Mouse (Mus musculus): ENCODE data around the gene Gse1. TPM values are rescaled to one million over a fixed set of nuclear protein-coding genes. Genes with fewer than 3 reads are reported as not detected.

Gene Gse1
- total RNA-seq (2021), result 40.1 and 48.8 TPM in 2 replicates
- long read RNA-seq, partial matches to known transcripts, result 0 of 10 reads
- long read RNA-seq, other reads (novel, unspliced or antisense), result 10 of 10 reads

DNA sequence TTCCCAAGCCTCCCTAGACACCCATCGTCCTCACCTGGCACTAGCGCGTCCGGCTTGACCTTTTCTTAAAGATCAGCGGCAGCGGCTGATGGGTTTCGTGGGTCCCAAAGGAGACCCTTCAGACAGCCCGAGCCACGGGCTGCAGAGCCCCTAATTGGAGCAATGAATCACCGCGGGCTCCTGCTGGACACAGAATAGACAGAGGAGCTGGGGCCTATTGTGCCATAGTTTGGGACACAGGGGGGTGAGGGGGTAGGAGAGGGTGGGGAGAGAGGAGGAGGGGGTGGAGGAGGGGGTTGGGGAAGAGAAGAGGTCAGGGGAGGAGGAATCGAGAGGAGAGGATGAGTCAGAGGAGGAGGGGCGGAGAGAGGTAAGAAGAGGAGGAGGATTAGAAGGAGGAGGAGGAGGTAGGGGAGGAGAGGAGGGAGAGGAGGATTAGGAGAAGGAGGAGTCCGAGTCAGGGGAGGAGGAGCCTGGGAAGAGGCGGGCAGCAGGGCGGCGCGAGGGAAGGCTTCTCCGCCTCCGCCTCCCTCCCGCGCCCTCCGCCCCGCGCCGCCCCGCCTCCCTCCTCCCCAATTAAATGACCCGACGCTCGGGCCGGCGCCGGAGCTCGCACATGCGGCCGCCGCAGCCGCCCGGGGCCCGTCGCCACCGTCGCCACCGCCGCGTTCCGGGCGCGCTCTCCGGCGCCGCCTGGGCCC is at the start of gene Gse1:
Gse1 (plus strand) TSS at position 566 of the 701 bp plus-strand sequence.
- DNase-seq, result peak; percentile 92

DNA sequence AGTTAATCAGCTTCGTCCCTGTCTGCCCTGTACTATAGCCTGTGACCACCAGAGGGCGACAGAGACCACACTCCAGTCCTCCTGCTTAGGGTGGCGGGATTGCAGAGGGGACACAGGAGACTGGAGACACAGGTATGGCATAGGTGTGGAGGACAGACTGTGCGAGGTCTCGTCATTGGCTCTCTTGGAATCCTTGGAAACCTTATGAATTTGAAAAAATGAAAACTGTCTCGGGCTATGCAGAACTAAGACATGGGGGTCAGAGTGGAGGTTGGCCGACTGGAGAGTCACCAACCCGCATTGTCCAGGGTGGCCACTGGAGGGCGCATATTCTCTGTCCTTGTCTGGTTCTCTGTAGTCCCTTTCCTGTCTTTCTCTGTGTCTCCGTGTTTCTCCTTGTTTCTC is 49.2 kb upstream of the Gse1 start:
- peak; percentile 91 for DNase-seq

DNA sequence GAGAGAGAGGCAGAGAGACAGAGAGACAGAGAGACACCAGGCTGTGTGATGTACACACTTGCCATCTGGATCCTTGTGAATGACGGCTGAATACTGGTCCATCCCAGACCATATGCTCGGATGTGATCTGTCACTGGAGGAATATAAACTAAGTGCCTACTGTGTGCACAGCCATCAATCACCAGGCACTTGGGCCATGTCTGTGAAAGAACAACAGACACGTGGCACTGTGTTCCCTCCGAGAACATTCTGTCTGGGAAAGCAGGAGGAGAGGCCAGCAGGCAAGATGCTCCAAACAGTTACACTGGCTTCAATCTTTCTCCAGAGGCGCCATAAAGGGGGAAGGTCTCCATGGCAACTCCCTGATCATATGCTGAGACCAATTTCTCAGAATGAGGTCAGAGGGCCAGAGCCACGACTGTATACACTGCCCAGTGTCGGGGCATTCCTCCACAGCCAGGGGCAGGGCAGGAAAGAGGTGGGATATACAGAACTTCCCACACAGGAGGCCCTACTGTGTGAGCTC is 47.7 kb upstream of the Gse1 start:
- no peak for DNase-seq

DNA sequence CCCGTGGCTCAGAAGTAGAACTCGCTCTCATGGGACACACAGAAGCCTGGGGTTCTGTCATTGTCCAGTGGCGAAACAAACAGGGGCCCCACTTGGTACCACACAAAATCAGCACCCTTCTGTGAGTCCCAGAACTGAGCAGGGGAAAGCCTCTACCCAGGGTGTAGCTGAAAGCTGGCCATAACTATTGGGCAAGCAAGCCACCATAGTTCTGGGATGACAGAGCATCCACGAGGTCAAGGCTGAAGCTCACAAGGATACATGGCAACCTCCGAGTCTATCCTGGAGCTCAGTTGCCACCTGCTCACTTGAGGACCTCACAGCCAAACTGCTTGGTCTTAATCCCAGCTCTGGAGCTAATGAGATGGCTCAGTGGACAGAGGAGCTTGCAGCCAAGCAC is 47.0 kb upstream of the Gse1 start:
- no peak for DNase-seq

DNA sequence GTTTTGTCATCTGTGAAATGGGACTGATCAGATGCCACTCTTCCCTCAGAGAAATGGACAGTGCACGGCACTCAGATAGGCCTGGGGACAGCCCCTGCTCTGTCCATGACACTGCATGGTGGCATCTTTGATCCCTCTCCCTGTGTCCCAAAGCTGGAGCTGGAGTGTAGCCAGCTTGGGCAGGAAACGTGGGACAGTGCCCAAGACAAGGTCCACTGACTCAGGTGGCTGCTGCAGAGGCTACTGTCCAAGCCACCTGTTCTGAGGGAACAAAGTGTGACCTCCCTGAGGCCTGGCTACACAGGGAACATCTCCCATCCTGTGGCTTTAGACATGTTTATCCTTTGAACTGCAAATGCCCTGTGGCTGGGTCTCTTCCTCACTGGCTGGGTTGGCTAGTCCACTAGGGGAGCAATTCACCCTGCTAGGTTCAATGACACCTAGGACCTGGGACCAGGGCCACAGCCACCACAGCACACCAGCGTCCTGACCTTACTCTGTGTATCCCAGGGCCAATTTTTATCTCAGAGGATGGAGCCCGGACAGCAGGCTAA is 46.3 kb upstream of the Gse1 start:
- no peak for DNase-seq

DNA sequence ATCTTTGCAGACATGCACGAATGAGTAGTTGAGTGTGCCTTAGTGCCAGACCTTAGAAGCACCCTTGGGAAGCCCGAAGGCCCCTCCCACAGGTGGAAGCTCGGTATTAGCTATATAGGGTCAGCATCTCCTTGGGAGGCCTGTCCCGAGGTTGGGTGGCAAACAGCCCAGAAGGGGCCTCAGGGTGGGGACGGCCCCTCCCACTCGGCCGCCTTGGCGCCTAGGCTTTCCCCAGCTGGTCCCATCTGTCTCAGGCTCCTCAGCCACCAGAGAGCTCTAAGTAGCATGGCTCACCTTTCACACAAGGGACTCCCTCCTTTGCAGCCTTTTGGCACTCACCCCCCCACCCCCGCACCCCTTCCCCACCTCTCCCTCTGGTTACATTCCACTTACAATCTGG is 43.9 kb upstream of the Gse1 start:
- no peak for DNase-seq

DNA sequence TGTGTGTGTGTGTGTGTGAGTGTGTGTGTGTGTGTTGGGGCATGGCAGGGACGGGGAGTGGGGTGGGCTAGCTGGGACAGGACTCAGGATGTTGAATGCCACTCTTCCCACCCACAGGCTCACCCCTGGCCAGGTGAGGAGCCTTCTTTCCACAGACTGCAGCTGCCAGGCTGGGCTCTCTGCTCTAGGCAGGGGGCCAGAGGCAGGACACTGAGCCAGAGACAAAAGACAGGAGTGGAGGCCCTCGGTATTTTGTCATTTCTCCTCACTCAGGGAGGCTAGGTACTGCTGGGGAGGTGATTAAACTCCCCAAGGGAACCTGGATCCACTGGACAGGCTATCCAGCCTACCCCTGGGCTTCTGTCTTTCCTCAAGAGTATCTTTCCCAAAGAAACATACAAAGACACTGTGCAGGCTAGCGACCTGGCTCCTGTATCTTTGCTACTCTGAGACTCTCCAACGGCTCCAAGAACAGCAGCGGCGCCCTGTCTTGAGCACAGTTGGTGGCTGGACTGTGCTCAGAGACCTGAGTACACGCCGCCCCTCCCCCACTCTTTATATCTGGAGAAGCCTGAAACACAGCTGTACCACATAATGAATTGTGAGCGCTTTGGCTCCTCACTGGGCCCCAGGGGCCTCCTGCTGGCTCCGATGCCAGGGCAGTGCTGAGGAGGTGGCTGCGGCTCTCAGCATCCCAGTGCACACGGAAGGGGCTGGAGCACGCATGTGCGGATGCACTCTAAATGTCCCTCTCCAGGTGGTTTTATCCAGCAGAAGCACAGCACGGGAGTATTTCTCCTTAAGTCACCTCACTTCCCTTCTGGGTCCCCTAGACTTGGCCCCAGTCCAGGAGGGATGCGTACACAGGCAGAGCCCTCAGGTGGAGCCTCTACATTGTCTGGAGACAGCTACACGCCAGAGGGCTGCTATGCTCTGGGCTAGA is 43.1 kb upstream of the Gse1 start:
- DNase-seq, result no peak

DNA sequence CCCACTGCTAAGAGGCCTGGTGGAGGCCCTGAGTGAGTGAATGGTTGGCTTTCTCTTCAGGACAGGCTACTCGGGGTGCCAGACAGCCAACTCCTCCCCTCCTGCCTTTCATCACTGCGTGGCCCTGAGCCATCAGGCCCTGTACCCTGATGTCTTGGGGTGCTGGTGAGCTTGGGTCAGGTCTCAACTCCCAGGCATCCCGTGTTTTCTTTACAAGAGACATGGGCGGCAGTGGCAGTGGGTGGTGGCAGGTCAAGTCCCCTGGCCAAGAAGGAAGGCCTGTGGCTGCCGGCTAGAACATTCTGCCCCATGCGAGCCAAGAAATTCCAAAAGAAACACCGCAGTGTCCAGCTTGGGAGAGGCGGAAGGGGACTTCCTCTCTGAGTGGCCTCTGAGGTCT is 41.8 kb upstream of the Gse1 start:
- DNase-seq, result peak; percentile 53

DNA sequence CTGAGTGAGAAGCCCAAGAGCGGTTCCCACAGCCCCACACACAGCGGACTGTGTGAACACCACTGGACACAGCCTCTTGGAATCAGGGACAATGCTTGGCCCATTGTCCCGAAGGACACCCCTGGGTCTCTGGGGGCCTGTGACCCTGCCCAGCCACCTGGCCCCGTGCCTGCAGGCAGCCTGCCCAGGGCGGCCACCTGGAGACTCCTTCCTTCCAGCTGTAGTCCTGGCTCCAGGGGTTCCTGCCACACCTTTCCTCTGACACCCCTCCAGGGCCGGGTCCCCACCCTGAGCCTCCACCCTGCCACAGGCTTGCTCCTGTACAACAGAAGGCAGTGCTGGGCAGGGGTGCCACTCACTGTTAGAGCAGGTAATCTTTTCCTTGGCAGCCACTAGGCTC is 39.7 kb upstream of the Gse1 start:
- DNase-seq, result peak; percentile 70

DNA sequence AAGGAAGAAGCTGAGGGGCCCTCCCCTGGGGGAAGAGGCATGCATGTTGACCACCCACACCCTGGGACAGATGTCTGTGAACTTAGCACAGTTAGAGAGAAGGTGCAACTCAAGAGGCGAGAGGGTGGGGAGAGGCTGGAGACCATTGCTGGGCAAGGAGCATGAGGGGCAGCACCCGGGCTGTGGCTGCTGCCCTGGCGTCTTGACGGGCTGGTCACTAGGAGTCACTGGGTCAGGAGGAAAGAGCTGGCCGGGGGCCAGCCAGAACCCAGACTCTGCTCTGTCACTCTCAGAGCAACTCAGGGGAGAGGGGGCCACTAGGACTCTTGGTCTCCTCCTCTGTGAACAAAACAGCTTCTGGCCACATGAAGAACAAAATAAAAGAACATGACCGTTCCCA is 38.8 kb upstream of the Gse1 start:
- DNase-seq, result peak; percentile 39

DNA sequence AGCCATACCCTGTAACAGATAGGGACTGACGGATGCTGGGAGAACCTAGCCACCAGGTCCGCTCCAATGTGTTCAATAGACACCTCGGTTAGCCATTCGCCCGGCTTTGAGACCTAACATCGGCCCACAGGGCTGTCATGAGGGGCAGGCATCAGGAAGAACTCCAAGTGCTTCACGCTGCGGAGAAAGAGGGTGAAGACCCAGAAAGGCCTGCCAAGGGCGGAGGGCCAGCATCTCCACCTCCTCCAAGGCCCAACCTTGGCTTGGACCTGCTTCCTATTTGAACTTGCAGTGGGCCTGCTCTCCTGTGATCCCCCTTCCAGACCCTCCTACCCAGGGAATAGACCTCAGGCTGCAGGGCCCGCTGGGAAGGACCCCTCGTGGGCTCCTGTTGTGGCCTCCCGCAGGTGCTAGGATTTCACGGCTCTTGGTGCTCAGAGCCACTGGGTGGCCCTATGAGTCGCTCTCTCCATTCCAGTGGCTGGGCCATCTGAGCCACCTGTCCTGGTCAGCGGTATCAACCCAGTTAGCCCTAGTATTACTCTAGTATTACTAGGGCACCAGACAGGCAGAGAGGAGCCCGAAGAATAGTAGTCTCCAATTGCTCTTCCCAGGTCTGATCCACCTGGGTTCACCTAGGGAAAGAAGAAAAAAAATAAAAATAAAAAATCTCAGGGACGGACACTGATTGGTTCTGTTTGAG is 38.0 kb upstream of the Gse1 start:
- DNase-seq, result no peak

DNA sequence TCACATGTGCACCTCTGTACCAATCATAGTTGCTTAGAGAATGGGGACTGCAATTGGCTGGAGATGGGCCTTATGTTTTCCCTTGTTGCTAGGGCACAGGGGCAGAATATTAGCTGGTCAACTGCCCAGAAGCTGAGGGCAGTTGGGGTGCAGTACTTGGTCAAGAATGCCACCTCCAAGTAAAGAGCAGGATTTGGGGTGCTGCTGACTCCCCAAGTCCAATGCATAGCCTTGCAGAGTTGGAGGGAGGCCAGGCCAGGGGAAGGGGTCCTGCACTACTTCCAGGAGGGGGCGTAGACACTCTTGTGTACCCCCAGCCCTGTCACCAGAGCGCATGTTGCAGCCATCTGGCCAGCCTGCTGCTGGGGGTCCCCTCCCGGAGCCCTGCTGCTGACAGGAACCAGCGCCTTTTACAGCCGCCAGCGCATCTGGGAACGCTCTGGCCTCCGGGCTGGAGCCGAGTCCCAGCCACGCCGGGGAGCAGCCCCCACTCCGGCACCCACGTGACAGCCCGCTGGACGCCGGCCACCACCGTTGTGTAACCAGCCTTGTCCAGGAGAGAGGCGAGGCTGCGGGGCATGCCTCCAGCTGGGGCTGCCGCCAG is 37.3 kb upstream of the Gse1 start:
- DNase-seq, result peak; percentile 99

DNA sequence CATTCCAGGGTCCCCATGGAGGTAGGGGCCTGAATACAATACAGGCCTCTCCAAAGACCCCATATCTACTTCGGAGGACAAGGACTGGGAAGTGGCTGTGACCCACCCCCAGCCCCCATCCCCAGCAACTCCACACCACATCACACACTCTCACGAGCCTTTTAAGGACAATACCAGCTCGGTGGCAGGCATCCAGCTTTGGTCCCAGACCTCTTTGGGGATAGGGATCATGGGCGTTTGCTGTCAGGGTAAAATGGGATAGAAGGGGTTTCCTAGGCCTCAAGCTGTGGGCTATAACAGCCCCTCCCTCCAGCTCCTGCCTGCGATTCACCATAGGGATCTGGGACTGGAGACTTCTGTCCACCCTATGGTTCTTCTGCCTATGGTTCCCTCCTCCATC is 36.6 kb upstream of the Gse1 start:
- DNase-seq, result peak; percentile 38

DNA sequence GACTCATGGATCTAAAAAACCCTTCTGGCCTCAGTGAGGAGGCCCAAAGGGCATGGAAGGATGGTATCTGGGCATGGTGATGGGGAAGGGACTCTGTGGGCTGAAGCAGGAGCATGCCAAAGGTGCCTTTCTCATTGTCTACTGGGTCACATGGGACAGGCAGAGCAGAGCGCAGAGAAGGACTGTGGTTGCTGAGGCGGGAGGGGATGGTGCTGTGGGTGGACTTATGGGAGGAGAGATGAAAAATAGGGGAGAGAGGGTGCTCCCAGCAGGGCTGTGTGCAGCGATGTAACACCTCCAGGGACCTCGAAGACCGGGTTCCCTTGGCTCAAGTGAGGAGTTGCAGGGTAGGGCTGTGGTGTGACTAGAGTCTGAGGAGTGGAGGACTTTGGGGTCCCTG is 36.1 kb upstream of the Gse1 start:
- DNase-seq, result no peak

DNA sequence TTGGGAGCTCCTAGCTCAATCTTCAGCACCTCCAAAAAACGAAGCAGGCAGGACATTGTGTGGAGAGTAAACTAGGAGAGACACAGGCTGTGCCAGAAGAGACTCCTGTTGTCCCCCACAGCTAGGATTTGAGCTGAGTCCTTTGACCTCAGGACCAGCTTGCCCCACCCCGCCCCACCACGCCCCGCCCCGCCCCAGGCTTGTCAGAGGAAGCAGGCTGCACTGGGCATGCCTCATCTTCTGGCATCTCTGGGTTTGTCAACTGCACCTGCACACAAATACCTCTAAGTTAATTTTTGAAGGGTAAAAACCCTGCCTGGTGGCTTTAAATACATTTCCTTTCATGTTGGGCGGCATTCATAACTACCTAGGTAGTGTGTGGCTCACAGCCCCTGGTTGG is 26.9 kb upstream of the Gse1 start:
- no peak for DNase-seq

DNA sequence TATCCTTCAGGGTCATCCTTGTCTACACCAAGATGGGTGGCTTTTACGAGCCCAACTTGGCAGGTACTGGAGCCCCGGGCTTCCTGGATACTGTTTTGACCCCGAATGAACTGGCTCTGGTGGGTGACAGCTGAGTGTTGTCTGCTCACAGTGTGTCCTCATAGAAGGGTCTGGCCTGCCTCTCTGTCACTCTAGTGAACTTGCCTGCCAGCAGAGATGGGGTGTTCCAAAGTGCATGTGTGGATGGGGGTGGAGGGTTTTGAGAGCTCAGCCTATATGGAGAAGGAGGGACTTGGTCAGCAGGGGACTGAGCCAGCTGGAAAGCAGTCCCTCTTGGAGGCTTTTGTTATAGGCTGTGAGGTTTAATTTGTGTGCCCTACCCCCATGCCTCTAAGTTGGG is 25.7 kb upstream of the Gse1 start:
- DNase-seq, result no peak

DNA sequence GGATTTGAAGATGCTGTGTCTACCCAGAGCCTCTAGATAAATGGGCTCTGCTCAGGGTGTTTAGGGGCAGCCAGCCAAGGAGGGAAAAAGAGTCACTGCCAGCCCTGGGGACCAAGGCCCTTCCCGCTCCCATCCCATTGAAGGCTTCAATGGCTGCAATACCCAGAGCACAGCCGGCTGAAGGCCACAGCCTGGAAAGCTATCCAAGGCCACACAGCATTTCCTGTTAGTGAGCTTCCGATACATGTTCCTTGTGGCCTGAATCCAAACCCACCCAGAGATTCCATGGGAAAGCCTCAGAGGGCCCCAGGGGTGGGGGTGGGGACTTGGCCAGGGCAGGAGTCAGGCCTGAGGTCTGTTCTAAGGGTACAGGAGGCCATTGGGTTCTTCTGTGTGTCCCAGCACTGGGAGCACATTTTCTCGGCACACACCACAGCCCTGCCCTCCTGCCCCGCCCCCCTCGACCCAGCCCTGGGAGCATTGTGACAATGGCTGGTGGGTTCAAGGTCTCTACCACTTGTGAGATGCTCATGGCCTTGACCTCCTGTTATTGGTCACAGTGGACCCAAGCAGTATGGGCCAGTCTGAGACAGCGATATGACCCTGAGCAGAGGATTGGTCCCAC is 23.4 kb upstream of the Gse1 start:
- peak; percentile 77 for DNase-seq

DNA sequence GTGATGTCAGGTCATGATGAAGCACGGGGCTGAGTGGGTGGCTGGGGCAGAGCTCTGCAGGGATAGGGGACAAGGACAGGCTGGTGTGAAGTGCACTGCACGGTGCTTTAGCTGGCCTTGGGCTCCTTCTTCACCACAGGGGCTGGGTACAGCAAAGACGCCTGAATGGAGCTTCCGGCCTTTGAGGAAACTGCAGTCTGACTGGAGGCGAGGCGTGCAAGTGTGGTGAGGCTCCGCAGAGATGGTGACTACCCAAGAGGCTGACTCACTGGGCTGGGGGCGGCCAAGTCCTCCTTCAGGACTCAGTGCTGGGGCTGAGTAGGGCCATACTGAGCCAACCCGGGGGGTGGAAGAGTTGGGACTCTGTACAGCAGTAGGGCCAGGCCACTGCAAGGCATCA is 22.3 kb upstream of the Gse1 start:
- no peak for DNase-seq

DNA sequence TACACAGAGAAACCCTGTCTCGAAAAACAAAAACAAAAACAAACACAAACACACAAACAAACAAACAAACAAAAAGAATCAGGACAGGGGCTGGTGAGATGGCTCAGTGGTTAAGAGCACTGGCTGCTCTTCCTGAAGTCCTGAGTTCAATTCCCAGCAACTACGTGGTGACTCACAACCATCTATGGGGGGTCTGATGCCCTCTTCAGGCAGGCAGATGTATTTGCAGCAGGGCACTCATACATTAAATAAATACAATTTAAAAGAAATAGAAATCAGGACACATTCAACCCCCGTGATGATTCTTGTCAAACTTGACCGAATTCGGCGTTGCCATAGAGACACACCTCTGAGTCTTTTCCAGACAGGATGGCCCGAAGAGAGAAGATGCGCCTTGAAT is 20.9 kb upstream of the Gse1 start:
- DNase-seq, result no peak

DNA sequence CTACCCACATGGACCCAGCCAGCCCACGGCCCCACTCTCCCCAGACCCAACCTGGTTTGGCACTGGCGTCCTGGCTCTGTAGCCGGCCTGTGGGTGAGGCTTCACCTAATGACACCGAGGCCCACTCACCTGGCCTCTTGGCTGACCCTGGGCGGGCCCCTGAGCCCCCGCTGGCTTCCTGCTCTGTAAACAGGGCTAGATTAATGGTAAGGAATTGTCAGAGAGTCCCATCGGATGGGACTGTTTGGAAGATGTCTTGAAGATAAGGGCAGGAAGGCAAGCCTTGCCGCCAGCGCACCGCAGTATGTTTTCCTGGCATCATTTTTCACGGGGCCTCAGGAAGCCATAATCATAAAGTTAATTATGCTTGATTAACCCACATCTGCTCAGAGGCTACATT is 20.1 kb upstream of the Gse1 start:
- DNase-seq, result no peak

DNA sequence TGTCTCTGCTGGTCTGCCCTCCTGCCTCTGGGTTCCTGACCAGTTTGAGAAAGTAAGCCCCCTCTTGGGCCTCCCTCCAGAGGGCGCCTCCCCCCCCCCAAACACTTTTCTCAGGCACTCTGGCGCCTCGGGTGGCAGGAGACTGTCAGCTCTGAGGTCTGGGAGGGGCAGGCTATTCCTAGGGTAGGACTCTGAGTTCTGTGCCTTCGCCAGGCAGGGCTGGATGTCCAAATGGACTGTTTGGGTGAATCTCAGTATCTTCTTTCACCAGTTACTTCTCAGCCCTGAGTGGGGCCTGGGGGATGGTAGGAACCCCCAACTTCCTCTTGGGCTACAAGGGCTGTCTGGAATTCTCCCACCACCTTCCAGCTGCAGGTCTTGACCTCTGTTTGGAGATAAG is 16.9 kb upstream of the Gse1 start:
- DNase-seq, result no peak
